In genomic region chr5:108052200-108052599, GRCm38 (mm10) we compare ENCODE assay signal across 19 mouse cellular contexts. TPM values are rescaled to one million over a fixed set of nuclear protein-coding genes. Genes with fewer than 3 reads are reported as not detected.
DNase-seq lines count a peak whose midpoint lies in the region; ATAC-seq lines count a peak whose summit lies in the region.
"Had no signal": no experiment of that assay in that cellular context is flagged by ENCODE, and none has a peak within 500 bp of the region (broad histone marks: within the 10 kb centered on the region; RNA-seq: fewer than 3 reads in every experiment).

No protein-coding gene starts in this region.

- DNase-seq in heart, adult 11 months = peak; percentile 85
- no peak for DNase-seq in heart, postnatal 36 days
- peak; percentile 94 for DNase-seq in ES-CJ7 (ENCODE audit: low read depth, low spot score)
- DNase-seq in WW6 (ENCODE audit: low read depth, low spot score) = peak; percentile 49
- DNase-seq in gastrocnemius, postnatal 36 days = no peak
- no peak for DNase-seq in layer of hippocampus, adult 18-20 months (ENCODE audit: low spot score in 2 of 2)
- DNase-seq: cerebellum, adult 18-20 months; cerebellum, adult 9-10 months; cerebellum, postnatal 14 days; gastrocnemius, postnatal 10 days; heart, adult 2 months; heart, postnatal 14 days; kidney, adult 11 months; kidney, adult 8-10 months had no signal

- intact Hi-C loops in heart, postnatal 36 days (cut with DNase I) = no loop called here
- intact Hi-C loops in gastrocnemius, postnatal 36 days (cut with DNase I) = no loop called here

- no peak for ATAC-seq in CD4-positive, CD25-positive, alpha-beta regulatory T cell, adult 4 months
- ATAC-seq: forebrain, embryonic 13.5 days; forebrain, embryonic 16.5 days; hindbrain, embryonic 16.5 days; intestine, embryonic 15.5 days had no signal

RNA-seq across cellular contexts. Expression of gene Mtf2, which starts 13.3 kb away (rescaled TPM):
- 10 to 100 TPM; 10.8 to 13.8 TPM for total RNA-seq in heart, postnatal 36 days (2021)
- 10 to 100 TPM in 1 of 2 experiments, 1 to 10 TPM in 1; 7.9 to 11.3 TPM for total RNA-seq in gastrocnemius, postnatal 36 days (2021)
- 10 to 100 TPM; 46.3 to 48.1 TPM for total RNA-seq in layer of hippocampus, adult 18-20 months (2021)
- 10 to 100 TPM; 52.0 to 56.9 TPM for polyA plus RNA-seq in CD4-positive, CD25-positive, alpha-beta regulatory T cell, adult 4 months (2017; shearing (Covaris generic))

Comparison
In these comparisons a context has a peak if more than half of its experiments do, and no peak if none do; other contexts are left out.
1. DNase-seq: peak in heart, adult 11 months (single experiment), ES-CJ7 (single experiment) and WW6 (single experiment); none in heart, postnatal 36 days (0 of 2), gastrocnemius, postnatal 36 days (0 of 2) and layer of hippocampus, adult 18-20 months (0 of 2).